Mouse (Mus musculus) forebrain, embryonic 16.5 days (tissue): ENCODE results near the gene Faf2. TPM values are rescaled to one million over a fixed set of nuclear protein-coding genes. Genes with fewer than 3 reads are reported as not detected.

Experiments
- ATAC-seq: fragments of 200-750 bp; cut with Nextera tagmentation; 2 replicates; pipeline ENCODE4 v1.8.0; 2017; ENCODE audit warnings: mild to moderate bottlenecking, moderate library complexity
- H3K27ac ChIP-seq: fragments of 300-500 bp; sonication (generic); 2 replicates; pipeline ENCODE4 v1.5.1; 2014; ENCODE audit warnings: low read length, control low read depth
- H3K27me3 ChIP-seq: fragments of 300-500 bp; sonication (generic); replicated peaks from 2 replicates; pipeline ENCODE4 v1.6.1; 2014; ENCODE audit warnings: low read length; ENCODE audit not compliant: control insufficient read depth, insufficient read depth
- H3K36me3 ChIP-seq: fragments of 300-500 bp; sonication (generic); 2 replicates; pipeline ENCODE4 v1.6.1; 2014; ENCODE audit not compliant: control insufficient read depth, insufficient read depth
- H3K4me1 ChIP-seq: fragments of 300-500 bp; sonication (generic); replicated peaks from 2 replicates; pipeline ENCODE4 v1.6.1; 2014; ENCODE audit warnings: low read length; ENCODE audit not compliant: control insufficient read depth, insufficient read depth
- H3K4me2 ChIP-seq: fragments of 300-500 bp; sonication (generic); 2 replicates; pipeline ENCODE4 v1.6.1; 2014; ENCODE audit warnings: mild to moderate bottlenecking, low read length, control low read depth
- H3K4me3 ChIP-seq: fragments of 300-500 bp; sonication (generic); replicated peaks from 2 replicates; pipeline ENCODE4 v1.5.1; 2014; ENCODE audit warnings: mild to moderate bottlenecking, low read length, control low read depth
- H3K9ac ChIP-seq: fragments of 300-500 bp; sonication (generic); replicated peaks from 2 replicates; pipeline ENCODE4 v1.6.1; 2014; ENCODE audit warnings: low read depth, low read length, control low read depth
- H3K9me3 ChIP-seq: fragments of 300-500 bp; sonication (generic); 2 replicates; pipeline ENCODE4 v1.6.1; 2016; ENCODE audit warnings: low read length; ENCODE audit not compliant: control insufficient read depth
- WGBS: fragments of 180-500 bp; shearing (Covaris S2); extraction: QIAGEN DNeasy Blood & Tissue Kit; methylation state at CpG from one replicate; pipeline ENCODE4 v1.1.7; 2014; 5-methylcytosine and 5-hydroxymethylcytosine counted together
- polyA plus RNA-seq: library from polyadenylated mRNA; unstranded; fragments of >200 nt; fragmentation: Nextera tagmentation; extraction: Ambion mirVana; gene quantifications from 2 replicates; pipeline ENCODE4 v1.2.1, GENCODE M21; 2015

Gene Faf2
- polyA plus RNA-seq, 1 experiment from 2014 or later = 62.9 TPM

GRCm38 (mm10) chr13:54589414-54589995 lies 32.1 kb upstream of the Faf2 start:
- WGBS = 1% methylated on average over 24 of the region's 24 CpGs
- Histone ChIP-seq H3K4me2 (peak overlapping the region; percentile 76), H3K4me3 (peak overlapping the region; percentile 92), H3K9me3 (no peaks in the 10 kb centered on the region), H3K27ac (peak overlapping the region; percentile 90; the same call in 1 of the 2 replicates), H3K36me3 (peaks cover 2% of the 10 kb centered on the region; the same call in 1 of the 2 replicates), H3K4me1 (peaks cover 25% of the 10 kb centered on the region), H3K9ac (peak overlapping the region; percentile 65), H3K27me3 (no peaks in the 10 kb centered on the region)
- ATAC-seq = peak; percentile 16

GRCm38 (mm10) chr13:54589996-54590951 lies 31.3 kb upstream of the Faf2 start, which contains the start of the genes Nop16 and Higd2a:
Nop16 (minus strand) TSS chr13:54590090.
Higd2a (plus strand) TSS chr13:54590207.
- ATAC-seq = peak; percentile 97
- WGBS = under 1% methylated on average over 51 of the region's 51 CpGs

GRCm38 (mm10) chr13:54591776-54592356 lies 29.7 kb upstream of the Faf2 start:
- Histone ChIP-seq H3K9ac (no peak overlapping the region), H3K4me3 (no peak overlapping the region), H3K27ac (no peak overlapping the region), H3K9me3 (no peaks in the 10 kb centered on the region), H3K27me3 (no peaks in the 10 kb centered on the region), H3K36me3 (no peaks in the 10 kb centered on the region), H3K4me2 (no peak overlapping the region), H3K4me1 (peaks cover 28% of the 10 kb centered on the region)
- no peak for ATAC-seq
- 91% methylated on average over 8 of the region's 8 CpGs for WGBS

More at GRCm38 (mm10) chr13:54589996-54590951, 31.3 kb upstream of the Faf2 start, which contains the start of the genes Nop16 and Higd2a:
- H3K9me3 ChIP-seq = no peaks in the 10 kb centered on the region
- peak within 1 kb of the TSS; percentile 90 for H3K27ac ChIP-seq
- H3K36me3 ChIP-seq = no peaks in the 10 kb centered on the region
- peak within 1 kb of the TSS; percentile 92 for H3K4me3 ChIP-seq
- peak within 1 kb of the TSS; percentile 79 for H3K4me2 ChIP-seq
- no peaks in the 10 kb centered on the region for H3K27me3 ChIP-seq
- H3K9ac ChIP-seq = peak within 1 kb of the TSS; percentile 83
- peaks cover 25% of the 10 kb centered on the region for H3K4me1 ChIP-seq

DNA sequence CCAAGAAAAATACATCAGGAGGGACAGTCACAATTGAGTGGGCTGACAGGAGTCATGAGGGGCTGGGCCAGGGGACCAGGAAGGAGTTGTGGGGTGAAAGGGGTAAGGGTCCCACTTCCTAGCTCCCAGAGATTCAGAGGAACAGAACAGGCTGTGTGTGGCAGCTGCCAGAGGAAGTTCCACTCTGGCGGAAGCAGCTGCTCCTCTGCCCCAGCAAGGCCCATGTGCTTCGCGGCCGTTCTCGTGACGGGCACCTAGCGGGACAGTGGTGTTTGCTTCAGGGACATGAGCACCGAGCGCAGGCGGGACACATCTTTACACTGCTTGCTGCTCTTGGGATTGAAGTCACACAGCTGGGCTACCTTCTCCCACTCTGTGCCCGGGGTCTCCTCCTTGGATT lies 28.0 kb upstream of the Faf2 start:
- no peak for ATAC-seq
- 95% methylated on average over 11 of the region's 11 CpGs for WGBS
- H3K27me3 ChIP-seq = no peaks in the 10 kb centered on the region

DNA sequence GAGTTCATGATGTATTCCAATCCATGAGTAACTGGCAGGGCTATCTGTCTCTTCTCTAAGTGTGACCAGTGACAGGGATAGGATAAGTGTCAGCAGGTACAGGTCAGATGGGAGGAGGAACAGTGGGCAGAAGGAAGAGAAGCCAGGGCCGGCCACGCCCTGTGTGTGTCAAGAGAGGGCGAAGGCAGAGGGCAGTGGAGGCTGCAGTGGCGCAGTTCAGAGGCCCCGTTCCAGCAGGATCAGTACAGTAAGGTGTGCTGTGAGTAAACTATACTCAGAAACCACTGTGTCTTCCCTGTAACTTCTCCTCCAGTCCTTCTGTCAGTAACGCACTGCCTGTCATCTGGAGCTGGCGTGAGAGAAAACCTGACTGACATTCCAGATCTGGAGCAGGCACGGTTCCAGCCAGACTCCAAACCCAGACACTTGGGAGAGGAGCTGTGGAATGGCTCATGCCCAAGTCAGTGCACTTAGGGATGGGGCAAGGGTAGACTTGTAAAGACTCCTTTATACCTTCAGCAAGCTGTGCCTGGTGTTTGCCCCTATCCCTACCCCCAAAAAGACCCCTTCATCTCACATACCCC lies 25.4 kb upstream of the Faf2 start:
- no peaks in the 10 kb centered on the region for H3K36me3 ChIP-seq
- no peak overlapping the region for H3K4me2 ChIP-seq
- no peaks in the 10 kb centered on the region for H3K9me3 ChIP-seq
- H3K4me3 ChIP-seq = no peak overlapping the region
- H3K4me1 ChIP-seq = peaks cover 12% of the 10 kb centered on the region
- no peaks in the 10 kb centered on the region for H3K27me3 ChIP-seq
- no peak overlapping the region for H3K27ac ChIP-seq
- H3K9ac ChIP-seq = no peak overlapping the region
- no peak for ATAC-seq
- WGBS = 76% methylated on average over 8 of the region's 8 CpGs

More for the DNA sequence above, 28.0 kb upstream of the Faf2 start:
- Histone ChIP-seq H3K36me3 (no peaks in the 10 kb centered on the region), H3K4me2 (no peak overlapping the region), H3K9ac (no peak overlapping the region), H3K27ac (no peak overlapping the region), H3K4me1 (peaks cover 26% of the 10 kb centered on the region), H3K4me3 (no peak overlapping the region), H3K9me3 (no peaks in the 10 kb centered on the region)

GRCm38 (mm10) chr13:54596870-54597269 lies 24.7 kb upstream of the Faf2 start:
- H3K27ac ChIP-seq = no peak overlapping the region
- no peak overlapping the region for H3K4me2 ChIP-seq
- no peaks in the 10 kb centered on the region for H3K27me3 ChIP-seq
- H3K4me3 ChIP-seq = no peak overlapping the region
- H3K36me3 ChIP-seq = no peaks in the 10 kb centered on the region; the same call in 1 of the 2 replicates
- ATAC-seq = no peak
- no peaks in the 10 kb centered on the region for H3K9me3 ChIP-seq
- no peak overlapping the region for H3K9ac ChIP-seq
- 68% methylated on average over 5 of the region's 5 CpGs for WGBS
- peaks cover 6% of the 10 kb centered on the region for H3K4me1 ChIP-seq

DNA sequence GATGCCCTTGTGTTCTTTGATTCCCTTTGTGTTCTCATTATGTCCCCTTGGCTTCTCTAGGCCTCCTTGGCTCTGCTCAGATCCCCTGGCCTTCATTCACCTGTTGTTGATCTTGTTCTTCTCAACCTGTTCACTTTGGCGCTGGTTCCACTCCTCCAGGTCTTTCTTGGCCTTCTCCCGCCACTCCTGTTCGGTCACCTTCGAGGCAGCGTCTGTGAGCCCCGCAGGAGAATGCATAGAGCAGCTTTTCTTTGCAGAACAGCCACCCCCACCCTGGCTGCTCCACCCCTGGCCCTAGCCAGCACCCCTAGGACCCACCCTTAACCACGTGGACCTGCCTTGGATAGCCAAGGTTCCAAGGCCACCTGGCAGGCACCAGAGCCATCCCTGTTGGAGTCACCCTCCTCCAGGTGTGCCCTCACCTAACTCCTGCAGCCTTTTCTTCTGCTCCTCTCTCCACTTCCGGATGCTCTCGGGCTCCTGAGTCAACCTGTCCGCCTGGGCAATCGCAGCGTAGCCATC lies 22.9 kb upstream of the Faf2 start:
- no peak overlapping the region for H3K27ac ChIP-seq
- no peak for ATAC-seq
- H3K4me1 ChIP-seq = 0 out of 2 replicates have a peak, but pooled peaks cover 3% of the 10 kb centered on the region
- H3K9ac ChIP-seq = no peak overlapping the region
- no peak overlapping the region for H3K4me3 ChIP-seq
- 94% methylated on average over 12 of the region's 12 CpGs for WGBS
- no peaks in the 10 kb centered on the region; the same call in 1 of the 2 replicates for H3K36me3 ChIP-seq
- H3K27me3 ChIP-seq = no peaks in the 10 kb centered on the region
- H3K9me3 ChIP-seq = no peaks in the 10 kb centered on the region
- H3K4me2 ChIP-seq = no peak overlapping the region

GRCm38 (mm10) chr13:54602639-54603111 lies 18.9 kb upstream of the Faf2 start:
- Histone ChIP-seq H3K27ac (no peak overlapping the region), H3K4me2 (no peak overlapping the region), H3K36me3 (no peaks in the 10 kb centered on the region; the same call in none of the 2 replicates), H3K9me3 (no peaks in the 10 kb centered on the region), H3K9ac (no peak overlapping the region), H3K4me3 (no peak overlapping the region), H3K4me1 (no peaks in the 10 kb centered on the region), H3K27me3 (no peaks in the 10 kb centered on the region)
- WGBS = 63% methylated on average over 3 of the region's 3 CpGs
- ATAC-seq = no peak
